Mouse (Mus musculus) heart, postnatal 25 days (tissue): ENCODE results near the gene Lhpp. TPM values are rescaled to one million over a fixed set of nuclear protein-coding genes. Genes with fewer than 3 reads are reported as not detected.

Source experiments
- DNase-seq: peaks from one replicate; pipeline ENCODE4 v3.0.0; 2022; ENCODE audit warnings: low spot score
- intact Hi-C: fragments of 180-260 bp; cut with DNase I; formaldehyde crosslinking; loops from one replicate; pipeline ENCODE4 v1.15.1; 2025
- total RNA-seq, 2 experiments: library from RNA; stranded (reverse); gene quantifications; 2 replicates each; pipeline ENCODE4 v1.2.3; 2021

Gene Lhpp
- total RNA-seq, 2 experiments from 2014 or later, result 14.6 to 15.6 TPM

GRCm38 (mm10) chr7:132749504-132749903, 139.1 kb downstream of the Lhpp start:
- intact Hi-C loops, result no loop called here
- no peak for DNase-seq

- intact Hi-C loops, result no loop called here
- DNase-seq, result no peak
These were observed 141.3 kb downstream of the Lhpp start for GRCm38 (mm10) chr7:132751716-132752115.

- no peak for DNase-seq
- intact Hi-C loops, result no loop called here
These were observed 143.3 kb downstream of the Lhpp start for GRCm38 (mm10) chr7:132753518-132754388.

- DNase-seq, result no peak
- intact Hi-C loops, result no loop called here
These were observed 143.9 kb downstream of the Lhpp start for GRCm38 (mm10) chr7:132754389-132754750.

Other genes starting within 250 kb of the Lhpp start
- 100 to 1,000 TPM; 162 to 164 TPM for gene Oat, start 34.2 kb upstream of the Lhpp start, total RNA-seq
- not detected for gene Nkx1-2, start 11.0 kb upstream of the Lhpp start, total RNA-seq
- 10 to 100 TPM; 25.8 to 26.8 TPM for gene Fam53b, start 203.2 kb downstream of the Lhpp start, total RNA-seq
- gene Eef1akmt2, start 242.0 kb downstream of the Lhpp start, total RNA-seq, result 1 to 10 TPM; 9.6 to 9.8 TPM
- gene Abraxas2, start 248.6 kb downstream of the Lhpp start, total RNA-seq, result 10 to 100 TPM; 21.0 to 21.4 TPM